Mouse (Mus musculus): Measurements from ENCODE around the gene Speer4f2.

DNA sequence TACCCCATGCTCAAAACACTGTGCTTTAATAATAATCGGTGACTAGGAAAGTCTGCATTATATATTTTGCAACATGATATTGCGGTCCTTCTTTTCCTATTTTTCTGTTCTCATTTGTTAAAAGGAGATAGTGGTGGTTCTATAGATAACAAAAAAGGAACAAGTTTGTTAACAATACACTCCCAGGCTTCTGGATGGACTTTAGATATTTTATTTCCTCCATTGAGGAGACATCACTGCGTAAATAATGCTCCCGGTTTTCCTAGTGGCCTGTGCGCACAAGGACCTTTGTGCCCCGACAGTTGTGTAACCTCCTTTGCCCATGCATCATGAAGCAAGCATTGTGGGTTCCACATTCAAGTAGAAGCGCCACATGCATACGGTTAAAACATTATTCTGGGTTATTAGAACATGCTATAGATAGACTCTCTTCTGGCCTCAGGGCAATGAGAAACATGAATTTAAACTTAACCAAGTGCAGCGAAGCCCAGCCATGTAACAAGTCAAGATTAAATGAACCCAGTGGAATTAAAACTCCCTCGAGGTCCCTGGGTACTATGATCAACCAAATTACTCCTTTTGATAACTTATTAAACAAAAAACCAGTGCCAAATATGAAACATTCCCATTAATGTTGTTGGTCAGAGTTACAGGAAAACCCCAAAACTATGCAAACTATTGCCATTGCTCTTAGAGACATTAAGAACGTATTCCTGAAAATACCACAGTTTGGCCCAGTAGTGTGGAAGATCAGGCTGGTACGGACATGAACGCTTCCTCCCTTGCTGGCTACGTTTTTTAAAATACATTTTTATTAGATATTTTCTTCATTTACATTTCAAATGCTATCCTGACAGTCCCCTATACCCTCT, 28.5 kb downstream of the Speer4f2 start:
- no peak for TF ChIP-seq POLR2A (IDR thresholded peaks at IDR 0.05; ENCODE audit: insufficient read length, low read depth)
- no peak for TF ChIP-seq TCF12 (IDR thresholded peaks at IDR 0.05; ENCODE audit: insufficient read depth, poor library complexity, severe bottlenecking)
- TF ChIP-seq POLR2AphosphoS2 (IDR thresholded peaks at IDR 0.05; ENCODE audit: insufficient read length, low read depth): no peak
- TF ChIP-seq SRF (IDR thresholded peaks at IDR 0.05; ENCODE audit: control insufficient read depth, insufficient read length, low read depth): no peak
- no peak for TF ChIP-seq MAX (IDR thresholded peaks at IDR 0.05; ENCODE audit: low read depth)
- TF ChIP-seq USF1 (IDR thresholded peaks at IDR 0.05; ENCODE audit: low read depth): no peak
- TF ChIP-seq REST (IDR thresholded peaks at IDR 0.05; ENCODE audit: insufficient read depth, insufficient read length): no peak
- TF ChIP-seq MYOD1 (IDR thresholded peaks at IDR 0.05; ENCODE audit: control insufficient read depth in 1 of 3, insufficient read length in 2 of 3, low read depth in 2 of 3): no peak
